Mouse (Mus musculus) gastrocnemius, postnatal 25 days (tissue): ENCODE measurements around the gene Gm4559. TPM values are rescaled to one million over a fixed set of nuclear protein-coding genes. Genes with fewer than 3 reads are reported as not detected.
"Not testable (repeated sequence)": the region's sequence is repeated elsewhere in the genome, so short reads cannot be mapped to it uniquely, and the experiment has no call there.

Source experiments
- DNase-seq: peaks from one replicate; pipeline ENCODE4 v3.0.0; 2022
- total RNA-seq, 2 experiments: library from RNA; stranded (reverse); gene quantifications; 1 replicate in 1 of 2; 2 replicates in 1 of 2; pipeline ENCODE4 v1.2.3; 2021

The Gm4559 gene
- total RNA-seq, 2 experiments from 2014 or later = not detected

- DNase-seq = not testable (repeated sequence)
Measured at GRCm38 (mm10) chr7:142278183-142278582, 4.0 kb upstream of the Gm4559 start.

GRCm38 (mm10) chr7:142258254-142258653 lies 15.9 kb downstream of the Gm4559 start, which contains the start of gene Gm2431:
TSS of gene Gm2431 (minus strand) at chr7:142258354.
- DNase-seq = not testable (repeated sequence)

- DNase-seq = no peak
Measured at GRCm38 (mm10) chr7:142255517-142255916, 18.6 kb downstream of the Gm4559 start.

GRCm38 (mm10) chr7:142249824-142250223 lies 24.3 kb downstream of the Gm4559 start:
- DNase-seq = no peak

- no peak for DNase-seq
Measured at GRCm38 (mm10) chr7:142240978-142241377, 33.2 kb downstream of the Gm4559 start, which contains the start of gene Gm40460. TSS of gene Gm40460 (minus strand) at chr7:142241078.

- DNase-seq = no peak
Measured at GRCm38 (mm10) chr7:142231540-142231939, 42.6 kb downstream of the Gm4559 start.

DNA sequence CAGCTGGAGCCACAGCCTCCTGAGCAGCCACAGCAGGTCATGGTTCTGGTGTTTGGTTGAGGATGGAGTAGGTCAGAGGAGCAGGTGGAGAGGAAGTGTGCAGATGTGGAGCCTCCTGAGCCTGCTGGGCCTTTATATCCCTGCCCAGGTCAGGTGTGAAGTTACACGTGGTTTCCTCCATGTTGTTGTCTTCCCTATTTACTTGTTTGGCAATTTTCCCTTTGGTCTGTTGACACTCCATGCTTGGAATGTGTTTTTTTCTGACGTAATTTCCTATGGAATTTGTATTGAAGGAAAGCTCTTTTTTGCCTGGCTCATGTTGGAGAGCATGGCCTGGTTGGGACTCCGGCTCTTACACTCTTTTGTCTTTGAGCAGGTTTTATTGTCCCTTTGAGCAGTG lies 44.3 kb downstream of the Gm4559 start, which contains the start of gene Krtap5-5:
Krtap5-5 (minus strand) TSS at position 101 of the 400 bp plus-strand sequence.
- DNase-seq = not testable (repeated sequence)

DNA sequence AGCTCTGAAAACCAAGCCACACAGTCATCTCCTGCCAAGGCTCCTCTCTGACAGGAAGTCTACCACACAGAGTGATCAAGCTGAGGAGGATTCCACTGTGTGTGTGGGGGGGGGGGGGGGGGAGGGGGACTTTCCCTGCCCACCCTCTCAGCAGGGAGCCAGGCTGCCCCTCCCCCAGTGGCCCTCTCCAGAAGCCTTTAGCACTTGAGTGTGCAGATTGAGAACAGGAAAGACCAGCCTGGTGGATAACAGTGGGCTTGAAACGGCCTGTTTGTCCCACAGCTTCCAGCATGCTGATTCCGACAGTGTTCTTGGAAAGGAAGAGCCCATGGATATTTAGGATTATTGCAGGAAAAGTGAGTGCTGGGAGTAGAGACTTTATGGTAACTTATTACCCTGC lies 49.6 kb downstream of the Gm4559 start:
- DNase-seq = no peak

Other genes starting within 250 kb of the Gm4559 start
- 10 to 100 TPM; 37.8 to 42.9 TPM for gene Mob2, start 213.3 kb downstream of the Gm4559 start, total RNA-seq
- 10 to 100 TPM; 16.8 to 46.3 TPM for gene Dusp8, start 178.5 kb downstream of the Gm4559 start, total RNA-seq
- not detected for gene Gm45618, start 153.6 kb downstream of the Gm4559 start, total RNA-seq
- not detected for gene Gm39115, start 138.3 kb downstream of the Gm4559 start, total RNA-seq
- gene Gm45337, start 129.8 kb downstream of the Gm4559 start, total RNA-seq = not detected
- gene Gm29735, start 117.2 kb downstream of the Gm4559 start, total RNA-seq = not detected
- gene Gm4553, start 108.6 kb downstream of the Gm4559 start, total RNA-seq = not detected
- not detected for gene Krtap5-2, start 98.4 kb downstream of the Gm4559 start, total RNA-seq
- not detected for gene Gm10153, start 84.0 kb downstream of the Gm4559 start, total RNA-seq
- not detected for gene Krtap5-3, start 73.0 kb downstream of the Gm4559 start, total RNA-seq
- gene Gm7579, start 62.5 kb downstream of the Gm4559 start, total RNA-seq = not detected
- not detected for gene Krtap5-5, start 44.4 kb downstream of the Gm4559 start, total RNA-seq
- not detected for gene Gm40460, start 33.3 kb downstream of the Gm4559 start, total RNA-seq
- not detected for gene Gm2431, start 16.0 kb downstream of the Gm4559 start, total RNA-seq
- not detected for gene Krtap5-1, start 22.8 kb upstream of the Gm4559 start, total RNA-seq
- gene Krtap5-4, start 29.2 kb upstream of the Gm4559 start, total RNA-seq = not detected
- 1 to 10 TPM; 3.3 to 4.2 TPM for gene Ifitm10, start 99.4 kb upstream of the Gm4559 start, total RNA-seq
- 1 to 10 TPM; 4.0 to 5.6 TPM for gene Gm49369, start 108.3 kb upstream of the Gm4559 start, total RNA-seq
- 100 to 1,000 TPM; 317 to 434 TPM for gene Ctsd, start 113.7 kb upstream of the Gm4559 start, total RNA-seq
- not detected for gene Syt8, start 160.5 kb upstream of the Gm4559 start, total RNA-seq
- over 10,000 TPM; 16,193 to 17,938 TPM for gene Tnni2, start 167.4 kb upstream of the Gm4559 start, total RNA-seq
- 10 to 100 TPM; 43.2 to 60.3 TPM for gene Lsp1, start 186.4 kb upstream of the Gm4559 start, total RNA-seq
- gene Tnnt3, start 224.5 kb upstream of the Gm4559 start, total RNA-seq = over 10,000 TPM; 28,170 to 31,317 TPM